Mouse (Mus musculus) cerebellum, postnatal 36 days (tissue): ENCODE data around the gene Arl3.

Experiments
- DNase-seq, 2 experiments: peaks; one replicate each; pipeline ENCODE4 v3.0.0; 2021 to 2022; ENCODE audit warnings: mixed read lengths in 2 of 2

The Arl3 gene

DNA sequence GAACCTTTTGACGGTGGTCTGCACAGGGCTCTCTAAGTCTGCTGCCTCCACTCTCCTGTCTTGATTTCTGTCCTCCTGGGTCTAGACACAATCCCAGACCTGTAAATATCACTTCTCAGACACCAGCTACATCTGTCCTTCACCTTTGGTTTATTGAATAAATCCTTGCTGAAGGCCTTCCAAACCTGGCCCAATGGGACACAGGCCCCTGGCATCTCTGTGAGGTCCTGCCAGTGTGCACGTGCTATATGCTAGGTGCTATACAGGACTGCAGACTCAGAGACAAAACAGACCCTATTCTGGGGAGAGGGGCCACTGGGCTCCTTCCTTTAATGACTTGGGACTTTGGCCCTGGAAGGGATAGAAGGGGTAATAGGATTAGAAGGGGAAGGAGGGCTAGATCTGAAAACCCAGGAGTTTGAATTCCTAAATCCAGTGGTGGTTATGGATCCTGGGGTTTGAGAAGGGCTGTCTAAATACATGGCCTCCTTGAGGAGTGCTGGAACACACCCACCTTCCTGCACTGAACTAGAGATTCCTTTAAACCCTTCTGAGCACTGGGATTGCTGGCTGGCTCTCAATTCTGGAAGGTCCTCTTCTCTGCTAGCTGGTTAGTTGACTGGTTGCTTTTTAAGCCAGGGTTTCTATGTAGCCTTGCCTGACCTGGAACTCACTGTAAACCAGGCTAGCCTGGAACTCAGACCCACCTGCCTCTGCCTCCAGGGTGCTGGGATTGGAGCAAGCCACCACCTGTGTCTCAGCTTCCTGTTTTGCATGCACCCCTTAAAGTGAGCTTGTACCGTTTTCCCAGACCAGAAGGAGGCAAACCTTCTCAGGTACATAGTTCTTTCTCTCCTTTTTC is 56.1 kb downstream of the Arl3 start:
- peak in 1 of 2 experiments; percentile 15 for DNase-seq

- DNase-seq = peak; percentile 3 to 7
These were observed 57.6 kb downstream of the Arl3 start for GRCm38 (mm10) chr19:46515287-46515821.

- no peak for DNase-seq
These were observed 58.6 kb downstream of the Arl3 start for GRCm38 (mm10) chr19:46514387-46514786.

GRCm38 (mm10) chr19:46511263-46511662 is 61.7 kb downstream of the Arl3 start:
- no peak for DNase-seq

DNA sequence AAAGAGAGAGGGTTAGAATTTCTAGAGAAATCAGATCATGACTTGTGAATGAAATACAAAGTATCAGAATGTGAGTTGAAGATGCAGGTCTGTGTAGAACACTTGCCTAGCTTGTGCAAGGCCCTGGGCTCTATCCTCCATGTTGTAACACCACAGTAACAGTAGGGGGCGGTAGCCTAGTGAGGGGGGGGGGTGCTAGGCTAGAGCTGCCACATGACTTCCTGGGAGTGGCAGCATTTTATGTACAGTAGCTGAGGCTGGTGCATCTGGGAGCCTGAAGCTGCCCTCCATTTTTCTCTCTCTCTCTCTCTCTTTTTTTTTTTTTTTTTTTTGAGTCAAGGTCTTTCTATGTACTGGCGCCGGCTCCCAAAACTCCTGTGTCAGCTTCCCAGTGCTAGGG is 62.2 kb downstream of the Arl3 start:
- DNase-seq = no peak

- no peak for DNase-seq
These were observed 62.6 kb downstream of the Arl3 start for GRCm38 (mm10) chr19:46510401-46510800.

GRCm38 (mm10) chr19:46509736-46510135 is 63.3 kb downstream of the Arl3 start:
- peak in 1 of 2 experiments; percentile 48 for DNase-seq

DNA sequence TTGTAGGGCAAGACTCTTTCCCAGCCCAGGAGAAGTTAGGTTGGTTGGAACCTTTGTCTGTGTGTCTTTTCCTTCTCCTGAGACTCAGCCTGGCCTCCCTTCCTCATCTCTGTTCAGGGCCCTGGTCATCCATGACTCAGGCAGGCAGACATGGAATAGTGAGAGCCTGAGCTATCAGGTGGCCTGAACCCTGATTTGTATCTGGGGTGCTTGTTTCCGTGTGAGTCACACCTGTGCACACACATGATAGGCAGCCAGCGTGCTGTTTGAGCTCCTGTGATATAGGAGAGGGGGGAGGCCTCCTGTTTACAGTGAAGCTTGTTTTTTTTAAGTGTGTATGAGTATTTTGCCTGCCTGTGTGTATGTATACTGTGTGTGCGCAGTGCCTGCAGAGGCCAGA is 63.8 kb downstream of the Arl3 start:
- DNase-seq = no peak

- no peak for DNase-seq
These were observed 64.3 kb downstream of the Arl3 start for GRCm38 (mm10) chr19:46508738-46509137.

DNA sequence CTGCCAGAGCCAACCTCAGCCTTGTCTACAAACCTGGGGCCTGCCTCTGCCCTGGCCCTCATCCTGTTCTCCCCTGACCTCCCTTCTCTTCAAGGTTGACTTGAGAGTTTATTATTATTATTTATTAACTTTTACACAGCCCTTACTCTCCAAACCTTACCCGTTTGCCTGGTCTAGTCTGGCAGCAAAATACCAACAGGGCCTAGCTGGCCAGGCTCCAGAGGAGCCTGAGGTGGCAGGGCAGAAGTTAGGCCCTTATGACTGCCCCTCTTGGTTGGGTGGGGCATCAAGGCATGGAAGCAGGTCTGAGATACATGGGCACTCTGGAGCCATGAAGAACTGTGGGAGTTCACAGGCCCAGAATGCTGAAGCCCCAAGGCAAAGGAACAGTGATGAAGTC is 65.2 kb downstream of the Arl3 start:
- no peak for DNase-seq

- DNase-seq = no peak
These were observed 65.8 kb downstream of the Arl3 start for GRCm38 (mm10) chr19:46507181-46507581.

DNA sequence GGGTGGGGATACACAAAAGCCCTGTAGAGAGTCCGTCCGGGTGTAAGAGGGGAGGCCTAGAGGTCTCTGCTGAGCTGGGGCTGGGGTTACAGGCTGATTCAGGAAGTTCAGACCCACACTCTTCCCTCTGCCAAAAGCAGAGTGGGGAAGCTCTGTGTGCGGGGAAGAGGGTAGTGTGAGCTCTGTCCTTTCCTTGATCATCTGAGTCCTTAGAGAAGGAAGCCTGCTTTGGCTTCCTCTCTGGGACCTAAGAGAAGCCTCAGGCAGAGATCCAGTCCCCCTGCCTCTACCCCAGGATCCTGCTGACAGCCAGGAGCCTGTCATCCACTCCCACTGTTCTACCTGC is 66.7 kb downstream of the Arl3 start:
- DNase-seq = no peak

DNA sequence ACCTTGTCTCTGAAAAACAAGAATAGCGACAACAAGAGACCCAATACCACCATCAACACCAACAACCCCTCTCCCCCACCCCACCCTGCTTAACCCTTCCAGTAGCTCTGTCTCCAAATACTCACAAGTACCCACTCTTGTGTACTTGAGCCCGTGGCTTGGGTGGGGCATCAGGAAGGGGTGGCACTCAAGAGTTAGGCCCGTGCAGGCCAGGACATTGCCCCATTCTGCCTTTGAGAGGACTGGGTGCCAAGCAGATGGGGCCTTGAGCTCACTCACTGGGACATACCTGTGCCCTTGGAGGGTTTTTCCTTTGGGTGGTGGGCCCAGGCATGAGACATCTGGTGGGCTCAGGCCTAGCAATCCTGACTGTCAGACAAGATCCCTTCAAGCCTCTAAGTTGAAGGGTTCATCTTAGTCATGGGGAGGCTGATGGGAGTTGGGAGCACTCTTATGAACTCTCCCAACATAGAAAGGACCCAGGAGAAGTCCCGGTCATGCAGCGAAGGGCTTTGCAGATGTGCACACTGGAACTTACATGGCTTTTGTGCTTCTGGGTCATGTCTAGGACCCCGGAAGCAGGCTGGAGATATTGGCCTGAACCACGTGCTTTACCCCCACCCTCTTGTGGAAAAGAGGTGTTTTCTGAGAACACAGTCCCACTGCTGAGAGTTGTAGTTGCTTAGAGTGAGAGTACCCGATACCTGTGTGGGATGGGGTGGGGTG is 67.2 kb downstream of the Arl3 start:
- no peak for DNase-seq

DNA sequence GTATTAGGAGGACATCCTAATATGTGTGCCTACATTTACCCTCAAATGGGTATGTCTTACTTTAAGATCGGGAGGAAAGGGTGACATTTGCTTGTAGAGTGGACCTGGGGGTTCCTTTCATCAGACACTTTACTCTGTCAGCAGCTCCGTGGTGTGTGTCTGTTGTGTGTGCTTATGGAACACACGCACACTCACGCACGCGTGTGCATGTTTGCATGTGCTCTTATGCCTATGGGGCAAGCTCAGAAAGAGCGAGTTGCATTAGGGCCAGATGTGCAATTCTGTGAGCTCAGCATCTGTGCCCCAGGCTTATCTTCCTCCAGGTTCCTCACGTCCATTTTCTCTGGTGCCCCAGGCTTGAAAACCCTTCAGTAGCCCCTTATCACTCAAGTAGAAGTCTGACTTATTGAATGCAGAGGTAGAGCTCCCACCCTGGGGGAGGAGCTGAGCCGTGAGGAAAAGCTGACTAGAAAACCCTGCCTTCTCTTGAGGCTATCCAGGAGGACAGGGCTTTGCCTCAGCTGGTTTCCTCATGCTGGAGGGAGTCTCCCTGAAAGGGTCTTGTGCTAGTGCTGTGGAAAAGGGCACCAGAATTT is 68.1 kb downstream of the Arl3 start:
- DNase-seq = no peak

DNA sequence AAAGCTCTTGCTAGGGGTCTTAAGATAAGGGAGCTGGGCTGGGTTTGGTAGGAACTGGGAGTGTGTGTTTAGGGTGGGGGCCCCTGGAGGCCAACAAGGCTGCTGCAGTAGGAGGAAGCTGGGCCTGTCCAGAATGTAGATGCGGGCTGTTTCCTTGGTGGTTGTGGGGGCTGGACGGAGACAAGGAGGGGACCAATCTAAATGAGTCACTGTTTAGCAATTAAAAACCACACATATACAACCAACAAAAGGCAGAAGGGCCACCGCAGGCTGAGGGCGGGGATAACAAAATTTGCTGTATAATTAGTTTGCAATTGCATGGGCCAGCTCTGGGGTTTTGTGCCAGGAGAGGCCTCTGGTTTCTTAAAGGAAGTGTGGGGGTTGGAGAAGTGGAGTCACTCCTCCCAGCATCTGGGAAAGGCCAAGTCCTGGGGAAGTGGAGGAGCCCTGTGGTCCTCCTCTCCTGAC is 68.9 kb downstream of the Arl3 start:
- DNase-seq = no peak

DNA sequence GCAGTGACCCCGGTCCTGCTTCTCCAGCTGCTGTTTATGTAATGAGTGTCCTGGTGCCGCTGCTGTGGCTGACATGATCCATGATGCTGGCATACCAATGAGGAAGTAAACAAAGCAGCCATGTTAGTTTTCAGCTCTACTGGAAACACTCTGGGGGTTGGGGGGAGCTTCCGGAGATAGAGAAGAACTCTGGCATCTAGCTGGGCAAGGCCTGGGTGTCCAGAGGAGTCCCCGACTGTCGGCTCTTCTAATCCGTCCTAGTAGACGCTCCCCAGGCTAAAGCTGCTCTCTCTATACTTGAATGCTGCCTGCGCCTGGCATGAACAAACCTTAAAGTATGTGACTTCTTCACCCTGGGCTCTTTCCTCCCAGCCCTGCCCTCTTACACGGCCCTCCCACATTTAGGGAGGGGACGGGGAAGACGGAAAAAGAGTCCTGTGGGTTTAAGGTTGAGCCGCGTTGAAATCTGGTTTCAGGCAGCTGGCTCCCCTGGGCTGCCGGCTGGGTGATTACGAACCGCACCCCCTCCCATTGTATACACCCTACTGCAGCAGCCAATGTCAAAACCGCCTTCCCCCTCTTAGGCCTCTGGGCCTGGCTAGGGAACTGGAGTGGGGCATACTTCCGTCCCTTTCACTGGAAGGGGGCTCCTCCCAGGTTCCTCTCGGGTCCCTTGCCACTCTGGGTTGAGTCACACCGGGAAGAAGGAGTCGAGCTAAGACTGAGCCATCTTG is 69.5 kb downstream of the Arl3 start:
- DNase-seq = no peak

DNA sequence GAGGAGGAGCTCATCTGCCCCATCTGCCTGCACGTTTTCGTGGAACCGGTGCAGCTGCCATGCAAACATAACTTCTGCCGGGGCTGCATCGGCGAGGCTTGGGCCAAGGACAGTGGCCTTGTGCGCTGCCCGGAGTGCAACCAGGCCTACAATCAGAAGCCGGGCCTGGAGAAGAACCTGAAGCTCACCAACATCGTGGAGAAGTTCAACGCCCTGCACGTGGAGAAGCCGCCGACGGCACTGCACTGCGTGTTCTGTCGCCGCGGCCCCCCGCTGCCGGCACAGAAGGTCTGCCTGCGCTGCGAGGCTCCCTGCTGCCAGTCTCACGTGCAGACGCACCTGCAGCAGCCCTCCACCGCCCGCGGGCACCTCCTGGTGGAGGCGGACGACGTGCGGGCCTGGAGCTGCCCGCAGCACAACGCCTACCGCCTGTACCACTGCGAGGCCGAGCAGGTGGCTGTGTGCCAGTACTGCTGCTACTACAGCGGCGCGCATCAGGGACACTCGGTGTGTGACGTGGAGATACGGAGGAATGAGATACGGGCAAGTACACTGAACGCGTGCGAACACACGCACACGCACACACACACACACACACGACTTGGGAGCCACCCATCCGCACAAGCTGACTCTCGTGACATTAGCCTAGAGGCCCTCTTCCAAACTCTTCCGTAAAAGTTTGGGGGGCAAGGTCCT is 70.4 kb downstream of the Arl3 start:
- DNase-seq = peak; percentile 82 to 85

GRCm38 (mm10) chr19:46502069-46502455 is 70.9 kb downstream of the Arl3 start:
- peak; percentile 69 to 77 for DNase-seq

DNA sequence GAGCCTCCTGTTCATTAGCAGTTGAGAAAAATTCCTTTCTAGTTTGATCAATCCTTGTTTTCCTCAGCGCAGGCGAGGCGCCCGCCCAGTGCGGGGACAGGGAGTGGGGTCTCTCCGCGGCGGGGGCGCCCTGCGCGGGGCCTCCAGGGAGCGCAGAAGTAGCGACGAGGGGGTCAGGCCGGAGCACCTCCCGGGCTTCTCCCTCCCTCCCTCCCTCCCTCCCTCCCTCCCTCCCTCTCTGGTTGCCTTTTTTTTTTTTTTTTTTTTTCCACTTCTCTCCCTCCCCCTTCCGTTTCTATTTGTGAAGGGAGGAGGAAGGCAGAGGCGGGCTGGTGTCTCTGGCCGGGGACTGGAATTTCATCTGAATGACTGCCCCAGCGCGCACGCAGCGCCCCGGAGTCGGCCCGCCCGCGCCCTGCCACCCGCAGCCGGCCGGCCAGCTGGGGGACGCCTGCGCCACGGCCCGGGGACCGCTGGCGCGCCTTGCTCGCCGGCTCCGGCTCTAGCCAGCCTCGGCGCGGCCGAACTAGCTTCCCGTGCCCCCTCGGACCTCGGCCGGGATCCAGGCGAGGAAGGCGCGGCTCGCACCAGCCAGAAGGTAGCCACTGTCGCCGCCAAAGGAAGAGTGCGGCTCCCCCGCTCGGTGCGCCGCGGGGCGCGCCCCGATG is 71.5 kb downstream of the Arl3 start, which contains the start of gene Trim8:
Gene Trim8, plus strand, starts transcription at position 302 of the 668 bp plus-strand sequence.
- DNase-seq = peak; percentile 78

GRCm38 (mm10) chr19:46500581-46501341 is 72.2 kb downstream of the Arl3 start:
- peak; percentile 41 to 63 for DNase-seq
